Mouse (Mus musculus) frontal cortex, adult 2 months (tissue): ENCODE data around the gene Swap70. TPM values are rescaled to one million over a fixed set of nuclear protein-coding genes. Genes with fewer than 3 reads are reported as not detected.

Source experiments
- DNase-seq, 2 experiments: peaks; one replicate each; pipeline ENCODE4 v3.0.0; 2022; ENCODE audit warnings: low spot score in 1 of 2; ENCODE audit errors: extremely low spot score in 1 of 2
- polyA plus RNA-seq: library from polyadenylated mRNA; depleted of rRNA; stranded (reverse); fragments of >200 nt; gene quantifications from 2 replicates; pipeline ENCODE4 v1.2.3, GENCODE M21; 2012

Gene Swap70
- polyA plus RNA-seq, 1 experiment: 12.0 TPM

DNA sequence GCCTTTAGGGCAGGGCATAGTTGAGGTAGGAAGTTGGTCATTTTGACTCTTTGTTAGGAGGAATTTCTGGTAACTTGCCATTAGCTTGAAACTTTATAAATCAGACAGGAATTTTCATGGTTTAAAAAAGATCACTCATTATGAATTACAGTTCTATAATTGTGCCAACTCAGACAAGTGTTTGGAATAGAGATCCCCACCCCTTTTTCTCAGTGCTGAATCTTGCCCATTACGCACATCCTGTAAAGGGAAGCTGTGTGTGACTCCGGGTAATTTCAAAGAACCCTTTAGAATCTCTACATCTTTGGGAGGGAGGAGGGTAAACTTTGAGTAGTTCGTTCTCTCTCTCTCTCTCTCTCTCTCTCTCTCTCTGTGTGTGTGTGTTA, 15.9 kb downstream of the Swap70 start:
- no peak for DNase-seq

DNA sequence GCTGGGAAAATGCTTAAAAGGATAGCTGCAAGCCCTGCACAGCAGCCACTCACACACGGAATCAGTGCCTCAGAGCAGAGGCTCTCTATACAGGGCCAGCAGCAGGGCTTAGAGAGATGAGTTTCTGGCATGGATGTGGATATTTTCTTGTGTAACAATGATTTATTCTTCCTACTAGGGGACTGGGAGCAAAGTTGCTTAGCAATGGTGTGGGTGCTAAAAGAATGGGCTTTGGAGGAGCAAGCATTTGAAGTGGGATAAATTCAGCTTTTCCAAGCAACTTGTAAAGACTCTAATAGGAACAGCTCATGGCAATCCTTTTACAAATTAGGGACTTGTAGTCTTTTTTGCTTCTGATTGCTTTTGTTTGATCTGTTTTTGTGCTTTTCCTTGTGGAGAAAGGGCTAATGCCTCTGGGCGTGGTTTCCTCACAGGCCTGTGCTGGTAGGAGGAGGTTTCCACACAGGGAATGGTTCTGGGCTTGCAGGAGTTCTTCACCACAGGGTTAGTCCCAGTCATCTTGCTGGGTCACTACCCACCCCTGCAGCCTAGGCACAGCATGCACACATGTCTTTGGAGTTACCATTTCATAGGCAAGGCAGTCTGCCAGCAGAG, 16.4 kb downstream of the Swap70 start:
- peak in 1 of 2 experiments; percentile 12 for DNase-seq

- DNase-seq: no peak
Measured at GRCm38 (mm10) chr7:110239590-110239989, 18.1 kb downstream of the Swap70 start.

GRCm38 (mm10) chr7:110241472-110242289, 20.2 kb downstream of the Swap70 start:
- no peak for DNase-seq

- DNase-seq: no peak
Measured at GRCm38 (mm10) chr7:110242290-110242581, 20.7 kb downstream of the Swap70 start.

- no peak for DNase-seq
Measured at GRCm38 (mm10) chr7:110245128-110245527, 23.6 kb downstream of the Swap70 start.

DNA sequence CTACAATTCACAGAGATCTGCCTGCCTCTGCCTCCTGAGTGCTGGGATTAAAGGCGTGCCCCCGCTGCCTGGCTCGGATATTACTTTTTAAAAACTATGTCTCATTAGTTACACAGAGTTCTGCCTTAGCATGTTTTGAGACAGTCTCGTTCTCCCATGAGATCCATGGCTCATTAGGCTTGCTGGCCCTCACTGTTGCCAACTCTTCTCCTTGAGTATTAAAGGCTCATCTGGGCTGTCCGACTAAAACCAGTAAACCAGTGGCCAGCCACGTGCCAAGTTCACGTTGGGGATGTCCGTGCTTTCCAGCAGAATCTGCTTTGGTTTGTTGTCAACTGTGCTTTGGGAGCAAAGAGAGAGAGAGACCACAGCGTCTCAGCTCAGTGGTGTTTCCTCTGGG, 25.0 kb downstream of the Swap70 start:
- DNase-seq: no peak

- DNase-seq: no peak
Measured at GRCm38 (mm10) chr7:110247801-110248200, 26.3 kb downstream of the Swap70 start.

DNA sequence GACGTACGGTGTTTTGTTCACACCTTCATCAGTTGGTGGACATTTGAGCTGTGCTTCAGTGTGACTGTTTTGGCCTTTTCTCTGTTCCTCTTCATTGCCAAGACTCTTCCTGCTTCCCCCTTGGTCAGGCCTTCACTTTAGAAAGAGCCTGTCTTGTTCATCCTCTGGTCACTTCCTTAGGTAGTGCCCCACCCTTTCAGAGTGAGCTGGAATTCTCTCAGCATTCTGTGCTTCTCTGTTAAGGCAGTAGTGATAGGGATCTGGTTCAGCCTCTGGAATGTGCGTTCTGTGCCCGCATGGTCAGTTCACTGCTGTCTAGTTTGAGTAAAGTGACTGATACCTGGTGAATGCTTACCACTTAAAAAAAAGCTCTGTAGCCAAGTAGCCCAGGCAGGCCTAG, 27.2 kb downstream of the Swap70 start:
- DNase-seq: no peak

DNA sequence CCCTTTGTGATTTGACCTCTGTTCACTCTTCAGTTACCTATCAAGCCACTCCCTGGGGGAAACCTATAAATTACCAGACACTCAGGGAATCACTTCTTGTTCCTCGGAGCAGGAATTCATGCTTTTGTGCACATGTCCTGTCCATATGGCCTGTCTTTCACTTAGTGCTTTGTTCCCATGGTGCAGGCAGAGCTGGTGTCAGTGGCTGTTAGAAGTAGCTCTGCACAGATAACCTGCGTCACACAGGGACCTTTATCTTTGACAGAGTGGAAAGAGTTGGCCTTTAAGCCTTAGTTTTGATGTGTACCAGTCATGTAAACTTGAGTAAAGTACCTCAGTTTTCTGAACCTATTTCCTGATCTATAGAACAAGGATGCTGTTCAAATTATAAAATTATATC, 32.4 kb downstream of the Swap70 start:
- no peak for DNase-seq

GRCm38 (mm10) chr7:110254395-110254794, 32.9 kb downstream of the Swap70 start:
- DNase-seq: no peak

DNA sequence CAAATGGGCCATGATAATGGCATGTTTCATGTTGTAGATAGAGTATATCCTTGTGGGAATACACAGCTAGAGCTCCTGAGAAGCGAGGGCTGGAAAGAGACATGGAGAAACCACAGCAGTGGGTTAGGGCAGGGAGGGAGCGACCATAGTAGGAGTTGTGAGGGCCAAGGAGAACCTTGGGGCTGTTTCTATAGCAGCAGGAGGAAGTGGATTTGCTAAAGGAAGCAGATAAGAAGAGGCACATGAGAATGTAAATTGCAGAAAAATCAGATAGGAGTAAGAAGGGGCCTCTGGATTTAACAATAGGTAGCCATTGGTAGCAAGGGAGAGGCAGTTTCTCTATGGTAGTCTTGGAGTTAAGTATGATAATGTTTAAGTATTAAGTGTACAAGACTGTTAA, 35.5 kb downstream of the Swap70 start:
- no peak for DNase-seq

DNA sequence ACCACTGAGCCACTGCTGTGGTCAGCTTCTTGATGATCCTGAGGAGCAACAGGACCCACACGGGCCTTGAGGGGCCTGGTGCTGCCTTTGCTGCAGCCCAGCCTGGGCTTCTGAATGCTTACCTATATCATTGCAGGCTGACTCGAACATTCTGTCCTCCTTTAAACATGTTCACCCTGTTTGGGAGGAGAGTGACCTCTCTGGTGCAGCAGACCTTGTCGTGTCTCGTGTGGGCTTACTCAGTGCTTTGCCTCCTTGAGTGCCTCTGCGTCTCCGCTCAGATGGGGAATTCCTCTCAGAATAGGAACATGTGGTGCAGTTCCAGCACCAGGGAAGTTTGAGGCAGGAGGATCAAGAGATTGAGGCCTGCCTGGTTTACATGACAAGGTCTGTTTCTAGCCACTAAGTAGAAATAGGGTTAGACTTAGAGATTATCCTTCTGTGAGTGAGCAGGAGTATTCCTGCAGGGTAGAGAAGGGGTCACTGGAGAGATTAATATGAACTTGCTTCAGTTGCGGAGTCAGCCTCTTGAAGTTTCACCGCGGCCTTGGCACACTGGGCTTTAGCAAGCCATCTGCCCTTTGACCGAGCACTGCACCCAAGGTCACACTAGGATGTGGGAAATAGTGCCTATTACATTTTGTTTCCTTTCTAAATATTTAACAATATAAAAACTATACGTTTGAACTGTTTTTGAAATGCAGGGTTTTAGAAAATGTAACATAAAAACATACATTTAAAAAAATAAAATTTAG, 36.9 kb downstream of the Swap70 start:
- DNase-seq: no peak

- peak; percentile 13 to 56 for DNase-seq
Measured at GRCm38 (mm10) chr7:110259966-110260711, 38.6 kb downstream of the Swap70 start.

GRCm38 (mm10) chr7:110261807-110262206, 40.3 kb downstream of the Swap70 start:
- no peak for DNase-seq

DNA sequence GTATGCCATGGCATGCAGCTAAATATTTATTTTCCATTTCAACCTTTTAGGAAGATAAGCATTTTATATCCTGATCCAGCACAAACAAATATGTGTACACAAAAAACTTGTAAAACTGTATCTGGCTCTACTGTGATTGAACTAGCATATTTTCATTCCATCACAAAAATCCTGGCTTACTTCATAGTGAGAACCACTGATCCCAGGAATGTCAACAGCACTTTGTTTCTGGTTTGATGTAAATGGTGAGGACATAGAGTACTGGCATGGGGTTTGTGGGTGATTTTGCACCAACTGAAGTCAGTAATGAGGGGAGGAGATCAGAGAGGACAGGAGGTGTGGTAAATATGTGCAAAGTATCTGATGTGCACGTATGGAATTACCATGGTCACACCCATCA, 41.1 kb downstream of the Swap70 start:
- no peak for DNase-seq

GRCm38 (mm10) chr7:110263474-110263873, 42.0 kb downstream of the Swap70 start:
- DNase-seq: no peak

DNA sequence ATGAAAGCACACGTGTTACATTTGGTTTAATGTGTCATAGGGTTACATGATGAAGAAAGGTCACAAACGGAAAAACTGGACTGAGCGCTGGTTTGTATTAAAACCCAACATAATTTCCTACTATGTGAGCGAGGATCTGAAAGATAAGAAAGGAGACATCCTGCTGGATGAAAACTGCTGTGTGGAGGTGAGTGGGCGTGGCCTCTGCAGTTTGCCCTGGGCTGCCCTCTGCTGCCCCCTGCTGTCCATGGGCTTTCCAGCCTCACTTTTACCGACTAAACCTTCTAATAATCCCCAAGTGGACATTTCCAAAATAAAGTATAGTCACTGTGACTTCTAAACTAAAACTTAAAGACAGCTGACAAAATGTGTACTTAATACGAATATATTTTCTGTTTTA, 44.3 kb downstream of the Swap70 start:
- DNase-seq: peak; percentile 49 to 89

- DNase-seq: no peak
Measured at GRCm38 (mm10) chr7:110267014-110267413, 45.5 kb downstream of the Swap70 start.

- DNase-seq: no peak
Measured at GRCm38 (mm10) chr7:110267994-110268393, 46.5 kb downstream of the Swap70 start.

- no peak for DNase-seq
Measured at GRCm38 (mm10) chr7:110268511-110268910, 47.0 kb downstream of the Swap70 start.
